Mouse (Mus musculus) NIH3T3 (cell line): Measurements from ENCODE around the gene Igdcc3.
A peak's percentile ranks its signal among the peaks of the same experiment; 100 is the strongest.

Source experiments
- DNase-seq: peaks from one replicate; pipeline ENCODE4 v3.0.0-alpha.2; 2012; ENCODE audit warnings: low read depth

Igdcc3 gene

GRCm38 (mm10) chr9:65175939-65176871 lies 35.2 kb downstream of the Igdcc3 start:
- DNase-seq, result no peak

GRCm38 (mm10) chr9:65177497-65177896 lies 36.5 kb downstream of the Igdcc3 start:
- DNase-seq, result no peak

GRCm38 (mm10) chr9:65177912-65178311 lies 36.9 kb downstream of the Igdcc3 start:
- no peak for DNase-seq

- DNase-seq, result no peak
Observed at GRCm38 (mm10) chr9:65178336-65179213, 37.6 kb downstream of the Igdcc3 start.

- no peak for DNase-seq
Observed at GRCm38 (mm10) chr9:65179817-65180624, 39.0 kb downstream of the Igdcc3 start.

GRCm38 (mm10) chr9:65188599-65188998 lies 47.6 kb downstream of the Igdcc3 start:
- peak; percentile 93 for DNase-seq

GRCm38 (mm10) chr9:65190306-65190705 lies 49.3 kb downstream of the Igdcc3 start:
- DNase-seq, result no peak

GRCm38 (mm10) chr9:65191389-65191754 lies 50.4 kb downstream of the Igdcc3 start:
- DNase-seq, result no peak

- no peak for DNase-seq
Observed at GRCm38 (mm10) chr9:65191755-65192469, 50.9 kb downstream of the Igdcc3 start.

GRCm38 (mm10) chr9:65193214-65193613 lies 52.2 kb downstream of the Igdcc3 start:
- no peak for DNase-seq

GRCm38 (mm10) chr9:65195053-65195452 lies 54.1 kb downstream of the Igdcc3 start, which contains the start of gene Parp16:
Gene Parp16, plus strand, starts transcription at chr9:65195353.
- DNase-seq, result no peak

- peak; percentile 66 for DNase-seq
Observed at GRCm38 (mm10) chr9:65195621-65195981, 54.6 kb downstream of the Igdcc3 start.

GRCm38 (mm10) chr9:65195982-65196737 lies 55.2 kb downstream of the Igdcc3 start:
- peak; percentile 76 for DNase-seq

GRCm38 (mm10) chr9:65196738-65197569 lies 56.0 kb downstream of the Igdcc3 start:
- DNase-seq, result peak; percentile 94

- no peak for DNase-seq
Observed at GRCm38 (mm10) chr9:65197826-65198225, 56.8 kb downstream of the Igdcc3 start.

GRCm38 (mm10) chr9:65199723-65200122 lies 58.7 kb downstream of the Igdcc3 start:
- DNase-seq, result no peak

GRCm38 (mm10) chr9:65200606-65201005 lies 59.6 kb downstream of the Igdcc3 start:
- DNase-seq, result peak; percentile 92

GRCm38 (mm10) chr9:65201021-65201380 lies 60.0 kb downstream of the Igdcc3 start:
- peak; percentile 64 for DNase-seq

- peak; percentile 94 for DNase-seq
Observed at GRCm38 (mm10) chr9:65201381-65202164, 60.6 kb downstream of the Igdcc3 start.
